Mouse (Mus musculus) heart, embryonic 15.5 days (tissue): ENCODE results near the gene Col9a3. TPM values are rescaled to one million over a fixed set of nuclear protein-coding genes. Genes with fewer than 3 reads are reported as not detected.

ENCODE experiments used
- ATAC-seq: fragments of 200-750 bp; cut with Nextera tagmentation; replicated peaks from 2 replicates; pipeline ENCODE4 v1.8.0; 2017; ENCODE audit warnings: low read depth, moderate TSS enrichment; ENCODE audit not compliant: insufficient number of reproducible peaks, insufficient read depth, low FRiP score
- H3K27ac ChIP-seq: fragments of 300-500 bp; sonication (generic); 2 replicates; pipeline ENCODE4 v1.5.1; 2015; ENCODE audit warnings: mild to moderate bottlenecking, inconsistent platforms
- H3K27me3 ChIP-seq: fragments of 300-500 bp; sonication (generic); 2 replicates; pipeline ENCODE4 v1.6.1; 2015; ENCODE audit warnings: inconsistent platforms
- H3K36me3 ChIP-seq: fragments of 300-500 bp; sonication (generic); 2 replicates; pipeline ENCODE4 v1.6.1; 2015; ENCODE audit warnings: mild to moderate bottlenecking, inconsistent platforms
- H3K4me1 ChIP-seq: fragments of 300-500 bp; sonication (generic); replicated peaks from 2 replicates; pipeline ENCODE4 v1.6.1; 2015; ENCODE audit warnings: inconsistent platforms
- H3K4me2 ChIP-seq: fragments of 300-500 bp; sonication (generic); 2 replicates; pipeline ENCODE4 v1.6.1; 2015; ENCODE audit warnings: inconsistent platforms, mild to moderate bottlenecking, moderate library complexity
- H3K4me3 ChIP-seq: fragments of 300-500 bp; sonication (generic); 2 replicates; pipeline ENCODE4 v1.5.1; 2015; ENCODE audit warnings: mild to moderate bottlenecking, inconsistent platforms
- H3K9ac ChIP-seq: fragments of 300-500 bp; sonication (generic); 2 replicates; pipeline ENCODE4 v1.6.1; 2015; ENCODE audit warnings: mild to moderate bottlenecking, inconsistent platforms
- H3K9me3 ChIP-seq: fragments of 300-500 bp; sonication (generic); replicated peaks from 2 replicates; pipeline ENCODE4 v1.6.1; 2016; ENCODE audit warnings: inconsistent platforms
- WGBS: fragments of 180-500 bp; shearing (Covaris S2); methylation state at CpG from one replicate; pipeline ENCODE4 v1.1.7; 2015; ENCODE audit warnings: mixed read lengths; 5-methylcytosine and 5-hydroxymethylcytosine counted together
- polyA plus RNA-seq: library from polyadenylated mRNA; unstranded; fragments of >200 nt; fragmentation: Nextera tagmentation; extraction: Ambion mirVana; gene quantifications from 2 replicates; pipeline ENCODE4 v1.2.1, GENCODE M21; 2015

Col9a3 gene
- polyA plus RNA-seq, result 12.7 and 30.0 TPM in 2 replicates

- Histone ChIP-seq H3K36me3 (peaks cover 31% of the 10 kb centered on the region), H3K27me3 (peaks cover 48% of the 10 kb centered on the region), H3K9ac (peak within 1 kb of the TSS; percentile 44), H3K4me3 (peak within 1 kb of the TSS; percentile 39), H3K9me3 (no peaks in the 10 kb centered on the region), H3K4me1 (peaks cover 19% of the 10 kb centered on the region), H3K4me2 (peak within 1 kb of the TSS; percentile 66), H3K27ac (no peak within 1 kb of the TSS)
- 41% methylated on average over 4 of the region's 4 CpGs for WGBS
- no peak for ATAC-seq
Observed at GRCm38 (mm10) chr2:180597490-180597889, at the start of gene Col9a3. Gene Col9a3, plus strand, starts transcription at chr2:180597790.

DNA sequence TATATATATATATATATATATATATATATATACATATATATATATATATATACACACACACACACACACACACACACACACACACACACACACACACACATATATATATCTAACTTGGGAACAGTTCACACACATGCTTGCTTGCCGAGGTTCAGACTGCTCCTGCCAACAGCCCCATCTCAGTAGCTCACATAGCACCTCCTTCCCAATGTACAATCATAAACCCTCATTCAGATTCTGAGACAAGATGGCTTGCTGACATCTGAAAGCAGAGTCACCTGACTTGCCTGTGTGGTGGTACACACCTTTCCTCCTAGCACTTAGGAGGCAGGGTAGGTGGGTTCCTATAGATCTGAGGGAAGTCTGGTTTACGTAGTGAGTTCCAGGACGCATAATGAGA is 45.2 kb upstream of the Col9a3 start:
- WGBS, result 74% methylated on average over 3 of the region's 3 CpGs
- H3K4me3 ChIP-seq, result no peak overlapping the region
- ATAC-seq, result no peak

DNA sequence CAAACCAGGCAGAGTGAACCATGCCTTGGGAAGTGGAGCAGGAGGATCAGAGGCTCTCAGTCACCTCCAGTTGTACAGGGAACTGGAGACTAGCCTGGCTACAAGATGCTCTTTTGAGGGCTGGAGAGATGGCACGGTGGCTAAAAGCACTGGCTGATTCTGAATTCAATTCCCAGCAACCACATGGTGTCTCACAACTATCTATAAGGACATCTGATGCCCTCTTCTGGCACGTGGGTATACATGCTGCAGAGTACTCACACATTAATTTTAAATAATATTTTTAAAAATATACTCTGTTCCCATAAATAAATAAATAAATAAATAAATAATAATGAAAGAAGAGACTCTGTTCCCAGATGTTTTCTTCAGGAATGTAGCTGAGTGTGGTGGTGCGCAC is 42.4 kb upstream of the Col9a3 start:
- no peaks in the 10 kb centered on the region for H3K9me3 ChIP-seq
- H3K4me1 ChIP-seq, result no peaks in the 10 kb centered on the region
- ATAC-seq, result no peak
- H3K27me3 ChIP-seq, result peaks cover 8% of the 10 kb centered on the region; the same call in 1 of the 2 replicates
- no peak overlapping the region for H3K27ac ChIP-seq
- H3K4me2 ChIP-seq, result no peak overlapping the region
- no peak overlapping the region for H3K4me3 ChIP-seq
- no peak overlapping the region for H3K9ac ChIP-seq
- 50% methylated on average over 3 of the region's 3 CpGs for WGBS
- H3K36me3 ChIP-seq, result no peaks in the 10 kb centered on the region

More for the DNA sequence above, 45.2 kb upstream of the Col9a3 start:
- Histone ChIP-seq H3K4me1 (no peaks in the 10 kb centered on the region), H3K36me3 (no peaks in the 10 kb centered on the region), H3K9ac (no peak overlapping the region), H3K27me3 (peaks cover 8% of the 10 kb centered on the region; the same call in 1 of the 2 replicates), H3K9me3 (no peaks in the 10 kb centered on the region), H3K27ac (no peak overlapping the region), H3K4me2 (no peak overlapping the region)

GRCm38 (mm10) chr2:180556470-180556869 is 41.1 kb upstream of the Col9a3 start:
- Histone ChIP-seq H3K36me3 (no peaks in the 10 kb centered on the region), H3K9me3 (no peaks in the 10 kb centered on the region), H3K27ac (no peak overlapping the region), H3K4me1 (no peaks in the 10 kb centered on the region), H3K9ac (no peak overlapping the region), H3K4me2 (no peak overlapping the region), H3K4me3 (no peak overlapping the region), H3K27me3 (no peaks in the 10 kb centered on the region)
- ATAC-seq, result no peak
- 50% methylated on average over 3 of the region's 3 CpGs for WGBS

GRCm38 (mm10) chr2:180560245-180560644 is 37.3 kb upstream of the Col9a3 start:
- no peak overlapping the region for H3K9ac ChIP-seq
- H3K4me3 ChIP-seq, result no peak overlapping the region
- 53% methylated on average over 5 of the region's 5 CpGs for WGBS
- H3K27ac ChIP-seq, result no peak overlapping the region
- no peaks in the 10 kb centered on the region for H3K9me3 ChIP-seq
- H3K4me2 ChIP-seq, result no peak overlapping the region
- no peak for ATAC-seq
- no peaks in the 10 kb centered on the region for H3K27me3 ChIP-seq
- no peaks in the 10 kb centered on the region for H3K36me3 ChIP-seq
- no peaks in the 10 kb centered on the region for H3K4me1 ChIP-seq

DNA sequence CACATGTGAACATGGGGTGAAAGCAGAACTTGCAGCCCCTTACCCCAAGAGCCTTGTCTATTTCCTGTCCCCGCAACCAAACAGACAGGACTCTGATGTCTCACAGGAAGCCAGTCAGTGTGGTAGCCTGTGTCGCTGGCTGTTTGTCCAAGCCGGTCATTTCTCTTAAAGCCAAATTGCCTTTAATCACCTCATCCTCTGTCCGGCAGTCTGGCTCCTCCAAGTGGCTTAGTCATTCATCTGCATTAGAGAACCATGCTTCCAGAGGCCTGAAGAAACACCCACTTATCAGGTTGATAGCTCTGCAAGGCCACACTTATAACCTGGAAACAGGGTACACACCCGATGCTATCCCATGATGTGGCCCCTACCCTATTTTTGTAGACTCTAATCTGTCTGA is 35.4 kb upstream of the Col9a3 start:
- H3K9me3 ChIP-seq, result no peaks in the 10 kb centered on the region
- no peak overlapping the region for H3K4me2 ChIP-seq
- H3K27ac ChIP-seq, result no peak overlapping the region
- no peak for ATAC-seq
- no peaks in the 10 kb centered on the region for H3K36me3 ChIP-seq
- no peak overlapping the region for H3K9ac ChIP-seq
- WGBS, result 50% methylated on average over 5 of the region's 5 CpGs
- H3K27me3 ChIP-seq, result no peaks in the 10 kb centered on the region
- H3K4me1 ChIP-seq, result no peaks in the 10 kb centered on the region
- H3K4me3 ChIP-seq, result no peak overlapping the region

DNA sequence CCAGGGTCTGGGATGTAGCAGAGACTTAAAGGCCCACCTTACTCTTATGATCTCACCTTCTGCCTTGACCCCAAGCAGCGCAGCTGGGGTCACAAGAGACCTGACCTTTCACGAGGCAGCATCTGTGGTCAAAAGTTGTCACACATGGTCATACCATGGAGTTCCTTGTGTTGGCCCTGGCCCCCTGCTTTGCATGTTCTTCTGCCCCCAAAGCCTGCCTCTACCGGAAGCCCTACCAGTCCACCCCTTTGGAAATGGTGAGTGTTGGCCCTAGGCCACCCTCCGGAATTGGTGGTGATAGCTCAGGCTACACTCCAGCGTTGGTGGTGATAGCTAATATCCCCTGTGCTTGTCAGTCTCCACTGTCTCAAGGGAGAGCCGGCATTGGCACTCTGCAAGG is 34.3 kb upstream of the Col9a3 start:
- WGBS, result 49% methylated on average over 6 of the region's 6 CpGs
- no peak overlapping the region for H3K4me2 ChIP-seq
- H3K9me3 ChIP-seq, result no peaks in the 10 kb centered on the region
- H3K9ac ChIP-seq, result no peak overlapping the region
- no peak overlapping the region for H3K27ac ChIP-seq
- no peak for ATAC-seq
- H3K36me3 ChIP-seq, result no peaks in the 10 kb centered on the region
- no peaks in the 10 kb centered on the region for H3K4me1 ChIP-seq
- H3K4me3 ChIP-seq, result no peak overlapping the region
- H3K27me3 ChIP-seq, result no peaks in the 10 kb centered on the region

DNA sequence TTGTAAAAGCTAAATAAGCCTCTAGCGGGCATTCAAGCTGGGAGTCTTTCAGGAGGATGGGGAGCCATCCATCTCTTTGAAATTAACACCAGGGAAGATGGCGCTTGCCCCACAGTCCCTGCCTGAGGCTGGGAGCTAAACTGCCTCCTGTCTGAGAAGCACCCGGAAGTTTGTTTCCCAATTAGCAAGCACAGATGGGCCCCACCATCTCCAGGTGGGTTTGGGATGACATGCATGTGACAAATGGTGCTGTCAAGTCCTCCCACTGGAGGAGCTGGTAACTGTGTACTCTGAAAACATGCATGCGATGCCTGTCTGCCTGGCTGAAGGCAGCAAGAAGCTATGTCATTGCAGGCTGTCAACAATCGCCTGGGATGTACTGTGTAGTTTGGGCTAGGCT is 33.7 kb upstream of the Col9a3 start:
- no peaks in the 10 kb centered on the region for H3K36me3 ChIP-seq
- WGBS, result 42% methylated on average over 5 of the region's 5 CpGs
- ATAC-seq, result no peak
- no peaks in the 10 kb centered on the region for H3K27me3 ChIP-seq
- no peaks in the 10 kb centered on the region for H3K9me3 ChIP-seq
- no peak overlapping the region for H3K4me3 ChIP-seq
- H3K4me1 ChIP-seq, result peaks cover 3% of the 10 kb centered on the region
- H3K9ac ChIP-seq, result no peak overlapping the region
- no peak overlapping the region for H3K4me2 ChIP-seq
- no peak overlapping the region for H3K27ac ChIP-seq

- Histone ChIP-seq H3K4me3 (no peak overlapping the region), H3K4me2 (no peak overlapping the region), H3K27ac (no peak overlapping the region), H3K9me3 (no peaks in the 10 kb centered on the region), H3K27me3 (peaks cover 11% of the 10 kb centered on the region; the same call in 1 of the 2 replicates), H3K36me3 (no peaks in the 10 kb centered on the region), H3K4me1 (peaks cover 14% of the 10 kb centered on the region), H3K9ac (no peak overlapping the region)
- 34% methylated on average over 13 of the region's 13 CpGs for WGBS
- no peak for ATAC-seq
Observed at GRCm38 (mm10) chr2:180566240-180566913, 31.2 kb upstream of the Col9a3 start.

DNA sequence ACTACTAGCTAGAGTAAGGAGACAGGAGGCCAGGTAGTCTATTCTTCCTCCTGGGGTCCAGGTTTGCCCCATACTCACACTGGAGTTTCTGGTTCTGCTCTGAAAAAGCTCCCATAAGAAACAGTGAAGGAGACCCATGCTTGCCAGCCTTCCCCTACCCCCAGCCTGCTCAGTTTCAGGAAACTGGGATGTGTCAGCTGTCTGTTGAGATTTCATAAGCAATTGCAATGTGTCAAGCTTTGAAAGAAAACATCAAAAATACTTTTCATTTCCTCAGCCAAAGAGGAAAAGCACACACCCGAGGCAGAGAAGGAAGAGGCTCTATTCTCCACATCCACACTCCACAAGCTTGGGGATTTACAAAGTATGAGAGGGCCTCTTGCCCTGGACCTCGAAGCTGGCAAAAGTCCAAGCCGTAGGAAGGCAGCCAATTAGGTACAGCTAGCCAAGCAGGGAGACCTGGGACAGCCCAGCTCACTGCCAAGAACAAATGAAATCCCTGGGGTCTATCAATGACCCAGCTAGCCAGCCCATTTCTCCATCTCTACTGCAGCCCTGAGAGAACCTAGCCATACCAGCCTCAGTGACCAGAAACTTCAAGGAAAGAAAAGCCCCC is 28.5 kb upstream of the Col9a3 start:
- WGBS, result 11% methylated on average over 3 of the region's 3 CpGs
- H3K9ac ChIP-seq, result no peak overlapping the region
- peaks cover 11% of the 10 kb centered on the region; the same call in 1 of the 2 replicates for H3K27me3 ChIP-seq
- H3K4me1 ChIP-seq, result peaks cover 14% of the 10 kb centered on the region
- H3K4me2 ChIP-seq, result no peak overlapping the region
- H3K27ac ChIP-seq, result peak overlapping the region; percentile 31; the same call in 1 of the 2 replicates
- no peaks in the 10 kb centered on the region for H3K36me3 ChIP-seq
- H3K4me3 ChIP-seq, result no peak overlapping the region
- peak; percentile 64; the same call in 1 of the 2 replicates for ATAC-seq
- H3K9me3 ChIP-seq, result no peaks in the 10 kb centered on the region

DNA sequence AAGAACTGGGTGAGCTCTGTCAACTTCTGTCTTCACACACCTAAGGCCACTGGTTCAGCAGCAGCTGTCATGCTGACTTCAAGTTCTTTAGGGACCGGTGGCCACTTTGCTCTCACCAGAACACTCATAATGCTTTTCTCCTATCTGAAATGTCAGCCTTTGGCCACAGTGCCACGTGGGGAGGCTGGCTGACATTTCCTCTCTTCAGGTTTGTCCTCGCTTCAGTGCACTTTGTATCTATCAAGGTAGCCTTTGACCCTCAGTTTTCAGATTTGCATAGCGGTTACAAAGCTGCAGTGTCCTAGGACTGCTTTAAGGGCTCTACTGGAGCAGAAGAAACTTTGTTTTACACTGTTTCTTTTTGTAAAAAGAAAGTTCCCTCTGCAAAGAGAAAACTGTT is 21.1 kb upstream of the Col9a3 start:
- no peak overlapping the region for H3K4me3 ChIP-seq
- H3K27me3 ChIP-seq, result peaks cover 8% of the 10 kb centered on the region; the same call in 1 of the 2 replicates
- no peaks in the 10 kb centered on the region; the same call in 1 of the 2 replicates for H3K4me1 ChIP-seq
- H3K36me3 ChIP-seq, result no peaks in the 10 kb centered on the region
- H3K27ac ChIP-seq, result no peak overlapping the region
- H3K4me2 ChIP-seq, result no peak overlapping the region
- ATAC-seq, result no peak
- H3K9ac ChIP-seq, result no peak overlapping the region
- no peaks in the 10 kb centered on the region for H3K9me3 ChIP-seq
- 43% methylated on average over 4 of the region's 4 CpGs for WGBS

GRCm38 (mm10) chr2:180578686-180579085 is 18.9 kb upstream of the Col9a3 start:
- peaks cover 10% of the 10 kb centered on the region for H3K4me1 ChIP-seq
- H3K27me3 ChIP-seq, result peaks cover 8% of the 10 kb centered on the region; the same call in 1 of the 2 replicates
- no peak overlapping the region for H3K4me3 ChIP-seq
- ATAC-seq, result no peak
- H3K36me3 ChIP-seq, result no peaks in the 10 kb centered on the region
- H3K27ac ChIP-seq, result no peak overlapping the region
- no peak overlapping the region for H3K4me2 ChIP-seq
- 5% methylated on average over 3 of the region's 3 CpGs for WGBS
- no peak overlapping the region for H3K9ac ChIP-seq
- no peaks in the 10 kb centered on the region for H3K9me3 ChIP-seq
